Mouse (Mus musculus) right cerebral cortex, adult 2 months (tissue): ENCODE measurements around the gene Tnrc18.
"Not testable (repeated sequence)": the region's sequence is repeated elsewhere in the genome, so short reads cannot be mapped to it uniquely, and the experiment has no call there.

ENCODE experiments used
- DNase-seq, 2 experiments: peaks; one replicate each; pipeline ENCODE4 v3.0.0; 2021 to 2022; ENCODE audit warnings: low spot score in 2 of 2

Gene Tnrc18

DNA sequence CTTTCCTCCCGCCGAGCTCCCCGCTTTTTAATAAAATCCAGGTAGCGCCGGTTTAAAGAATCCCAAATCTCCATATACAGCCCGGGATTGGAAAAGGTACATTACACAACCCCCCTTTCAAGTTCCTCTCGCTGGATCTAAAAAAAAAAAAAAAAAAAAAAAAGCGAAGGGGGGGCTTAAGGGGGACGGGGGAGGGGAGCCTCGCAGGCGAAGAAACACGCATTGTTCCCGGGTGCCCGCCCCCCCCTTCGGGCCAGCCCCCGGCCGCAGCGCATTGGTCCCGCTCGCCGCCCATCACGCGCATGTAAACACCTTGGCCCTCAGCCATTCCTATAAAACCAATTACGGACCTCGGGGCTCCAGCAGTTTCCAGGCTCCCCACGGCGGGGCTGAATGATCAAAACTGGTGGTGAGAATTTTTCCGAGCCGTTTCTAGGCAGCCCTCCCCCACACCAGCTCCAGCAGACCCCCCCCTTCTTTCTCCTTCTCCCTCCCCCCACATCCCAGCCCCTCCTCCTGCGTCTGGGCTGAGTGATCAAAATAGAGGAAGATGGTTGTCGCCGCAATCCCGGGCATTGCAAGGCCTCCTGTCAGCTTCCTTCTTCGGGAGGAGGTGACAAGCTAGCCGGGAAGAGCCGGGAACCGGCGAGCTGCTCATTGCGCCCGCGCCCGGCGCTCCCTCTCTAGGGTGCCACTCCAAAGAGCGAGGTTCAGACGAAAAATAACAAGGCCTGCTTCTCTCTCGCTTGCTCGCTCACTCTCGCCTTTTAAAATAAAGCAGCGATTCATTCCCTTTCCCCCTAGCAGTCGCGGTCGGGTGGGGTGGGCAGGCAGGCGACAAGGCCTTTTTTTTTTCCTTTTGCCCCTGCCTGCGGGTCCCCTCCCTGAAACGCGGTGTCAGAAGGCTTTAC lies at the start of gene Tnrc18:
TSS of gene Tnrc18 (minus strand) at position 139 of the 911 bp plus-strand sequence.
- DNase-seq = peak; percentile 99

DNA sequence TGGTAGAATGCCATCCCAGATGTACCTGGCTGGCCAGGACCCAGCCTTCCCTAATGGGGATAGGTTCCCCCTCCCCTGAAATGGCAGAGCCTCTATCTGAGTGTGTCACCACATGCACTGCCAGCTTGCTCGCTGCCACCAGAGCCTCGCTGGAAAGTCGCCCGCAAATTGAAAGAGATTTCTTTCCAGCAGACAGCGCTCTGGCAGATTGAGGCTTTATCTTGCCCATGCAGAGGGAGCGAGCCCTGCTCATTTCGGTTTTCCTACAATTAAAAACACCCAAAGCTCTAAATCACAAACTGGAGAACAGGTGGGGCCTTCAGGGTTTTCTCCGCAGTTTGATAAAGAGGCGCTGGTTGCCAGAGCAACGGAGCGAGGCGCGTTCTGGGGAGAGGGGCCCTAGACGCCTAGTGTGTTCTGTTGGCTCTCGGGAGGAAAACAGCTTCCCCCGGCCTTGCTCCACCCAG lies 40.3 kb upstream of the Tnrc18 start:
- peak; percentile 67 to 78 for DNase-seq

DNA sequence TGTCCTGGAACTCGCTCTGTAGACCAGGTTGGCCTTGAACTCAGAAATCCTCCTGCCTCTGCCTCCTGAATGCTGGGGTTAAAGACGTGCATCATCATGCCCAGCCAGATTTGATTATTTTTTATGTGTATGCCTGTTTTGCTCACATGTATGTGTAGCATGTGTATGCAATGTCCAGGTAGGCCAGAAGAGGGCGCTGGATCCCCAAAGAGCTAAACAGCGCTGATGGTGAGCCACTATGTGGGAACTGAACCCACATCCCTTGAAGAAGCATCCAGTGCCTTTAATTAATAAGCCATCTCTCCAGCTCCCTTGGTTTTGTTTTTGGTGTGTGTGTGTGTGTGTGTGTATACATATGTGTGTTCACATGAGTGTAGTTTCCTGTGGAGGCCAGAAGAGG lies 38.9 kb upstream of the Tnrc18 start:
- DNase-seq = no peak

DNA sequence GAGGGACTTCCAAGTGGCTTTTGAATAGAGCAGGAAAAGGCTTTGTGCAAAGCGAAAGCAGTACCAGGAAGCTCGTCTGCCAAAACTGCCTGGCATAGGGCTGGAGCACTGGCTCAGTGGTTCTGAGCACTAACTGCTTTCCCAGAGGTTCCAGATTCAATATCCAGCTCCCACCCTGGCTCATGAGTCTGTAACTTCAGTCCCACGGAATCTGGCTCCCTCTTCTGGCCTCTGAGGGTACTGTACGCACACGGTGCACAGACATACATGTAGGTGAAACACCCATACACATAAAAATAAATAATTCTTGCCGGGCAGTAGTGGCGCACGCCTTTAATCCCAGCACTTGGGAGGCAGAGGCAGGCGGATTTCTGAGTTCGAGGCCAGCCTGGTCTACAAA lies 37.4 kb upstream of the Tnrc18 start:
- peak in 1 of 2 experiments; percentile 53 for DNase-seq

DNA sequence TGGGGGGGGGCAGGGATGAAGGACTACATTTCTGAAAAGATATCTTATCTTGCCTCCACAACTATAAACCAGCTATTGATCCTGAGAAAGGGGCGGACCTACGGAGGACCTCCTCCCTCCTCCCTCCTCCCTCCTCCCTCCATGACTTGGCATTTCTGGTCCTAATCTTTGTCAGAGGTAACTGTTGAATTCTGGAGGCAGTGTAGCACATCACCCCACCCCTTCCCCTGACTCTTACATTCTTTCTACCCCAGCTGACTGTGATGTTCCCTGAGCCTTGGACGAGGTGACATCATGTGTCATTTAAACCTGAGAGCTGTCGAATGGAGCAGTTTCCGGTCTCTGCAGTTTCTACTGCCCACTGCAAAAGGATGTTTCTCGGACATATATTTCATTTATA lies 36.1 kb upstream of the Tnrc18 start:
- no peak for DNase-seq

DNA sequence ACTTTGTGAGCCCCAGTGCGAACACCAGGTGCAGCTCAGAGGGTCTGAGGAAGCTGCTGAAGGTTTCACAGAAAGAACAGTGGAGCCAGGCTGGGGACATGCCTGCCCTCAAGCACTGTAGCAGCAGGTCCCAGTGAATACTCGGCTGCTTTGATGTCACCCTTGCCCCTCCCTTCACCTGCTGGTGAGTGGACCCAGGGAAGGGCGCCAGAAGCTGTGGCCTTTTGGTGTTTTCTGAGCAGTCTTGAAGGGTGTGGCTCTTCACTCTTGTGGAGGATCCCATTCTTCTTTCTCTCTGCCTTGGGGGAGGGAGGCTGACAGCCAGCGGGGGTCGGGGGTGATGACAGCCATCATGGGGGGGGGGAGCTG lies 34.2 kb upstream of the Tnrc18 start:
- no peak for DNase-seq

DNA sequence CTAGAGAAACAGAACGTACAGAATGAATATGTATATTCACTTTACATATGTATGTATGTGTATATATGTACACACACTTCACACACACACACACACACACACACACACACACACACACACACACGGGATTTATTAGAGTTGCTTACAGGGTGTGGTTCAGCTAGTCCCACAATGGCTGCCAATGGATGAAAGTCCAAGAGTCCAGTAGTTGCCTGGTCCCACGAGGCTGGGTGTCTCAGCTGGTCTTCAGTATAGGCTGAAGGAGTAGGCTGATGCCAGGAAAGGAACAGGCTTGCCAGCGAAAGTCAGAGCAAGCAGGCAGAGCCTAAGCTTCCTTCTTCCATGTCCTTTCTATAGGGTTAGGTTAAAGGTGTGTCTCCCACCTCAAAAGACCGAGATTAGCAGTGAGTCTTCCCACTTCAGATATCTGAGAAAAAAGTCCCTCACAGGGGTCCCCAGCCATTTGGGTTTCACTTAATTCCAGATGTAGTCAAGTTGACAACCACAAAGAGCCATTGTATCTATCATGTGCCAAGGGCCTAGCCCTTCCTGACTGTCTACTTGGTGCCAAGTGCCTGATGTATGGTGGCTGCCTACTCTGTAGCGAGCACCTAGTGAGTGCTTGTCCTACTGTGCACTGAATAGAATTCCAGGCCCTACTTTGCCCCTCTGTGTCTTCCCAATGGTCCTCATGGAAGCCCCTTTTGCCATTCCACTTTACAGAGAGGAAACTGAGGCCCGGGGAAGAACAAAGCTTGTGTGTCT lies 33.6 kb upstream of the Tnrc18 start:
- no peak for DNase-seq

DNA sequence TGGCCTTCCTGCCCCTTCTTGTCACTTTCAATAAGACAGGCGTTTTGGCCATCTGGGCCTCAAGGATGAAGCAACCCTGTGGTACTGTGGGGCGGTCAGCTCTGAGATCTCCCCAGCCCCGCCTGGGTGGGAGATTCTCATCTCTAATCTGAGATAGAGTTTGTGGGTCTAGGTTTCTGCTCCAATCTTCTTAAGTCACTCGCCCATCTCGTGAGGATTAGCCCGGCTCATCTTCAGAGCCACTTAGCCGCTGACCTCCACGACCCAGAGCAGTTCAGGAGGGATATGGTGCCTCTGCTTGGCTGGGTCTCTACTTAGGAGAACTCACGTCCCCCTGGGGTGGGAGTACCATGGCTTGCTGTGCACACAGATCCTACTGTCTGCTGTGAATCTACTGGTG lies 33.0 kb upstream of the Tnrc18 start:
- DNase-seq = no peak

DNA sequence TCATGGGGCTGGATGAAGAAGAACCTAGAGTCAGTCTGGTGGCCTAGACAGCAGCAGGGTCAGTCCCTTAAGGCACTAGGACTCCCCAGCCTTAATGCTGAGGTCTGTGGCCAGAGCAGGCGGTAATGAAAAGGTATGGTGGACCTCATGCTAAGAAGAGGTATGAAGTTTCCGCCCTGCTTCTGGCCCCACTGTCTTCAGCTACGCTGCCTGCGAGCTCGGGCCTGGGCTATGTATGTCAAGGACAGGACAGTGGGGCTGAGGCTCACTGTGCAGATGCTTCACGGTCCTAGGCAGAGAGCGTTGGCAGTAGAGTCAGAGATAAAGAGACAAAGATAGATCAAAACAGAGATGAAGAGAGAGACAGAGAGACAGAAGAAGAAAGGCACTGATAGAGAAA lies 31.4 kb upstream of the Tnrc18 start:
- DNase-seq = no peak

DNA sequence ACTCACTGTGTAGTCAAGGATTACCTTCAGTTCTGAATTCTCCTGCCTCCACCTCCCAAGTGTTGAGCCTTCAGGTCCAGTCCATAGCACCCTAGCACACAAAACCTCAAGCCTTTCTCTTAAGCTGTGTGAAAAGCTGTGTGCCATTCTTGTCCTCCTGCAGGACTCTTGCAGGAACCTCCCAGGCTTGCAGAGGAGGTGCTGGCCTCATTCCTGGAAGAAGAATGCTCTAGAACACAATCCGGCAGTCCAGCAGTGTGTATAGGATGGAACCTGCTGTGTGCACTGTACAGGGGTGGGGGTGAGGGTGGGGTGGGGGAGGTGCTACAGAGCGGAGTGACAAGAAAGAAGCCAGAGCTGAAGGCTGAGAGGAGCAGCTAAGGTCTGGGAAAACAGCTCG lies 30.7 kb upstream of the Tnrc18 start:
- DNase-seq = no peak

DNA sequence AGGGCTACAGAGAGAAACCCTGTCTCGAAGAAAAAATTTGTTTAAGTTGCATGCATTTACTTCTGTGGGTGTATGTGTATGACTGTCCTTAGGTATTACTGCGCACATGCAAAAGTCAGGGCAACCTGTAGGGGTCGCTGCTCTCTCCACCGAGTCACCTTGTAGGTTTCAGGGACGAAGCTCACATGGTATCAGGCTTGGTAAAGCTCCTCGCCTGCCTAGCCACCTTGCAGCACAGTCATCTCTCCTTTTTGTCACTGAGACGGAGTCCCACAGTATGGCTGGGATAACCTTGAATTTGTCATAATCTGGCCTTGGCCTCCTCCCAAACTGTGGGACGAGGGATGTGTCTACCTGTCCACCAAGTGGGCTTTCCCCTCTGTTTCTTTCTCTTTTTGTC lies 27.0 kb upstream of the Tnrc18 start:
- no peak for DNase-seq

DNA sequence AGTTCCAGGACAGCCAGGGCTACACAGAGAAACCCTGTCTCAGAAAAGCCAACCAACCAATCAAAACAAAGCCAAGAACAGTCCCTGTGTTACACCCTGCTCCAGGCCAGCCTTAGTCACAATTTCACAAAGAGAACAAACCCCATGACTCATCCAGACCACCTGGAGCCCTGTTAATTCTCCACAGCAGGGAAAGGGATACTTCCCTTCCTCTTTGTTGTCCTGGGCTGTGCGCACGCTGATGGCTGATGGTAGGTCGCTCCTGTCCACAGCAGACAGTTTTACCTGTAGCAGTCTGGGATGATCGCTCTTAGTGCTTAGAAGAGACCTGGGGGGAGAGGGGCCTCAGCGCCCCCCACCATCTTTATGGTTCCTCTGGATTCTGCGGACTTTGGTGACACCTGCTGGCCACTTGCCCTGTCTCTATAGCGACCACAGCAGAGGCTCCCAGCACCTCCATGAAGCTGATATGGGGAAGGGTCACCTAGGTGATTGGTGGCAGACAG lies 24.7 kb upstream of the Tnrc18 start:
- DNase-seq = peak in 1 of 2 experiments; percentile 20

DNA sequence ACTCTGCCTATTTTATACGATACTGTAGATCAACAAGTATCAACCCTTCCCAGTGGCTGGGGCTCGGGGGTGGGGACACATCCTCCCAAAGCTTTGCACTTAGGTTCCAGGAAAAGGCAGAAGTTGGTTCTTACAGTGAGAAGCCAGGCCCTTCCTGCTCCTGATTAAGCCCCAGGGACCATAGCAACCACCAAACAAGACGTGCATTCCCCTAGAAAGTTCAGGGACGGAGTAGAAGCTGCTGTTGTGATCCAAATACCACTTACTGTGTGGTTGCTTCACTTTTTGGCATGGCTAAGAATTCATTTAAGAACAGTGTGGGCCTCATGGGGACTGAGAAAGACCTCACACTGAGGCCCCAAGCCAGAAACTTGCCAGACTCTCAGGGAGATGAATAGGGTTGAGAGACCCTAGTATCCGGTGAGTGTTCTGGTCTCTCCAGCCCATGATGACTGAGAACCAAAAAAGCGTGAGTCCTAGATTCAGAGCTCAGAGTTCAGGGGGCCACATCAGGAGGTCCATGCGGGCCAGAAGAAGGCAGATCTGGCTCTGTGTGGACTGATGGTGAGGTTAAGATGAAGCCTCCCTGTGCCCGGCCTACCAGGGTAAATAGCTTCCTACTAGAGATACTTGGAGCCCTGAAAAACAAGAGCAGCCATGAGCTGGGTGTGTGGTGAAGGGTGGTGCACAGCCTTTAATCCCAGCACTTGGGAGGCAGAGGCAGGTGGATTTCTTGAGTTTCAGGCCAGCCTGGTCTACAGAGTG lies 24.1 kb upstream of the Tnrc18 start:
- no peak for DNase-seq

DNA sequence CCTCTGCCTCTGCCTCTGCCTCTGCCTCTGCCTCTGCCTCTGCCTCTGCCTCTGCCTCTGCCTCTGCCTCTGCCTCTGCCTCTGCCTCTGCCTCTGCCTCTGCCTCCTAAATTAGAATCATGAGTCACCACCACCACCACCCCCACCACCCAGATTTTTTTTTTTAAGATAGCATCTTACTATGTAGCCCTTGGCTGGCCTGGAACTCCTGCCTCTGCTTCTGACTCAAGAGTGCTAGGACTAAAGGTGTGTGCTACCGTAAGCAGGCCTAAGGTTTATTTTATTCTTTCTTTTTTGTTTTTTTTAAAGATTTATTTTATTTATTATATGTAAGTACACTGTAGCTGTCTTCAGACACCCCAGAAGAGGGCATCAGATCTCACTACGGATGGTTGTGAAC lies 20.0 kb upstream of the Tnrc18 start:
- DNase-seq = not testable (repeated sequence)

DNA sequence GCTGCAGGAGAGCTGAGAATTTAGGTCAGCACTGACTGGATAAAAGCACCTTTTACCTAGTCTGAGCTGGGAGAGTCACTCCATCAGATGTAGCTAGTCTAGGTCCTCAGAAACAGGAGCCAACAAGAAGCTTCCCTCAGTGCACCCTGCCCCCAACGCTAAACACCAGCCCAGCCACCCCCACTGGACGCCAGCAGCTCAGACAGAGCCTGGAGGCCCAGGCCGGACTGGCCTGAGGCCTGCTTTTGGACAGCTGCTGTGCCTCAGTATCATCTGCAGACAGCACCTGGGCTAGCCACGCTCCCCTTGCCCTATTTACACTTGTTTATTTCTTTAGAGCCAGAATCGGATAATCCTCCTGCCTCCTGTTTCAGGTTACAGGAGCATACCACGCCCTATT lies 19.4 kb upstream of the Tnrc18 start:
- no peak for DNase-seq

DNA sequence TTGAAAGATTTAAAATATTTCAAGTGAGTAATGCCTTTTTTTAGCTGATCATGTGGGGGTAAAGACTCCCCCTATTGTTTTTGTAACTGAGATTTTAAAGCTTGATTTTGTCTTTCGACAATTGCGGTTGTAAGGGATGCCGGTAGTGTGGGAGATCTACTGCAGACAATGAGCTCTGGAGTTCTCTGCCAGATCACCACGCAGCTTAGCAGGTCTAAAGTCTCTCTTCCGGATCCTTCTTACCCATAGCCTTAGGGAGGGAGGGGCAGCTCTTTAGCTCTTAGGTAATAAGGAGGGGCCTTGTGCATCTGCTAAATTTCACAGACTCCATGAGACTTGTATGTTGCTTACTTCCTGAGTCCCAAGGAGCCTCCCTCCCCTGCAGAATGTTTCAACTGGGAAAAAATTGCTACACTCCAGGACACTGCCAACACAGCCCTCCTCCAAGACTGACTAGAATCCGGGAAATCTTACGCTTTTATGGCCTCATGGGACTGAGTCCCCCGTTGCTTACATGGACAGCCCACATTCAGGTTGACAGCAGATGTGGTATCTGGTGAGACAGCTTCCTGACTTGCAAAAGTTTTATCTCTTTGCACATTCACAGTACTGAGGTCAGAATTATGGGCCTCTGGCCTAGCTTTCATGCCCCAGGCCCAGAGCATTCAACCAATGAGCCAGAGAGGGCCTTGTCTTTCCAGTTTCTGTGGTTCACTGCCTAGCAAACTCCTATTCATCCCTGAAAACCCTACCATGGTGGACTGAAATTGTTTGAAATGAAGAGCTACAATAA lies 16.4 kb upstream of the Tnrc18 start:
- DNase-seq = peak in 1 of 2 experiments; percentile 14

DNA sequence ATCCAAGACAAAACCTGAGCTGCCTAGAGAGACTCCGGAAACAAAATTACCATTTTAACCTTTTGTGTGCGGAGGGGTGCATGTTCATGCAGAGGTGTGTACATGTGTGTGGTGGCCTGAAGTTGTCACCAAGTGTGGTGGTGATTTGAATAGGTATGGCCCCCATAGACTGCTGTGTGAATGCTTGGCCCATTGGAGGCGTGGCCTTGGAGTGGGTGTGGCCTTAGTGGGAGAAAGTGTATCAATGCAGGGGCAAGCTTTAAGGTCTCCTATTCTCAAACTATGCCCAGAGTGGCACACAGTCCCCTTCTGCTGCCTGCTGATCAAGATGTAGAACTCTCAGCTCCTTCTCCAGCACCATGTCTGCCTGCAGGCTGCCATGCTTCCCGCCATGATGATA lies 8.7 kb upstream of the Tnrc18 start:
- DNase-seq = no peak

DNA sequence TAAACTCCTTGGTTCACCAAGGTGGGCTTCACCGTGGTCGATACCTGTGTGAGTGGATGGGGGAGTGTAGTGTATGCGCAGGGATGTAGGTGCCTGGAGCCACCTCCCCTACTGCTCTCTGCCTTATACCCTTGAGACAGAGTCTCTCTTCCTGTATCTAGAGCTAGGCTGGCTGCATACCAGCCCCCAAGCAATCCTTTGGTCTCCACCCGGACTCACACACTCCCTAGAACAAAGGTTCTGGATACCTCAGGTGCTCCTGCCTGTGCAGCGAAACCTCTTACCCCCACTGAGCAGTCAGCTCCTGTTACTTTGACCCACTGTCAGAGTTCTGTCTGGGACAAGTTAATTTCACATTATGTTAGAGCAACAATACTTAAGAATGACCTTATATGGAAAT lies 8.2 kb upstream of the Tnrc18 start:
- DNase-seq = no peak

DNA sequence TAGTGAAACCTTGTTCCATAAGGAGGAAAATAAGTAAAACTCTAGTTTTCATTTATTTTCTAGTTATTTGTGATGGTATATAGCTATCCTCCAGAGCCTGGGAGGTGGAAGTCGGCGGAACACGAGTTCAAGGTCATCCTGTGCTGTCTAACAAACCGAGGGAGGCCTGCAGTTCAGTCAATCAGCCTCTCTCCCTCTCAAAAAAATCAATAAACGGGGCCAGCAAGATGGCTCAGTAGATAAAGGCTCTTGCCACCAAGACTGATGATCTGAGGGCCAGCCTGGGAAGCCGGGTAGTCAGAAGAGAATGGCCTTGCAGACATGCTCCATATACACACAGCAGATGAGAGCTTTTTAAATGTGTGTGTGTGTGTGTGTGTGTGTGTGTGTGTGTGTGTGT lies 6.6 kb upstream of the Tnrc18 start:
- no peak for DNase-seq

DNA sequence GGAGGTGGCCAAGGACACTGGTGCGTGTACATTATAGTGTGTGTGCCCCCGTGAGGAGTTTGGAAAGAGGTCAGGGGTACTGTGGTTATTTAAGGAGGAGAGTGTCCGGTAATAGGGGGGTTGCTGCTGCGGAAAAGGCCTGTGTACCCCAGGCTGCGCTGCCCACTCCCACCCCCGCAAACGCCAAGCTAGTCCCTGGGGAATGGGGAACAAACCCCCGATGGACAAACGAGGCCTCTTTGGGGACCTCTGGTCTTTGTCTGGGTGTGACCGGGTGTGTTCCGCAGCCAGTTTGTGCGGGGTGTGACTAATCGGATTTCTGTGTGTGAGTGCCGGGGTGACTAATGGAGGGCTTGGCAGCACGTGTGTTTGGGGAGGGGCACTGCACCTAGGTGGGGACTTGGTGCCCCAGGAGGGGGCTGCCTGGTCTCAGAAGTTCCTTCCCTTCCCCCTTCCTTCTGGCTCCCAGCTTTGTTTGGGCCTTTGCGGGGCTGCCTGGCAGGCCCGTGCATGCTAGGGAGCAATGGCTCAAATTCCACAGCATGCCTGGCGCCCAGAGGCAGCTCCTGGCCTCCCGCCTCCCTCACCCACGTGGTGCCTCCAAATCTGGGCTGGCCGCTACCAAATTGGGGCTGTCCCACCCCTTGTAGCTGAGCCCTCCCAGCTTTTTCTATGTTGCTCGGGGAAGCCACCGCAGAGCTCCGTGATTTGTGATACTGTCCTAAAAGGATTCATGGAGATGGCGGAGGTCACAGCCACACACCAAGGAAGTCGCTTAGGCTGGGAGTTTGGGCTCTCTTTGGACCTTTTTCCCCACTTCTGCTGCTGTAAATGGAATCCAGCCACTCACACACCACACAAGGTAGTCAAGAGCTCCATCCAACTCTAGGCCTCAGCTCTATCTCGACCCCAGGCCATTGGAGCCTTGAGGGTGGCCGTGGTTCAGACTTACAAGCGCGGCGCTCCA lies 5.9 kb upstream of the Tnrc18 start:
- peak; percentile 60 to 66 for DNase-seq
